In the genomic region with DNA sequence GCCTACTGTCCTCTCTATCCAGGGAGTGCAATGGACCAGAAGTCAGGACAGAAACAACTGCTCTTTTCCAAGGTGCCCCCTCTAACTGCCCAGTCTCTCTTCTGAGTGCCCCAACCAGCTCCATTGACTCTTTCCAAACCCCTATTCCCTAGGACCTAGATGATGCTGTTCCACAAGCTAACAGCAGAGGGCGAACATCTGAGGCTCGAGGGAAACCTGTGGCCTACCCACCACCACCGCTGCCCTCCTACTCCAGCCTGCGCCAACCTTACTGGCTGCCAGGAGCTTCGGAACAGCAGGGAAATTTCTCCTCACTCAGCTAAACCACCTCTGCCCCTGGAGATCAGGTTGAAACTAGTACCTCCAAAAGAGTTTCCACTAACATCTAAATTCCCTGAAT, we compare ENCODE assay signal across 8 mouse cellular contexts. TPM values are rescaled to one million over a fixed set of nuclear protein-coding genes. Genes with fewer than 3 reads are reported as not detected.
DNase-seq lines count a peak whose midpoint lies in the region; ATAC-seq and TF ChIP-seq lines count a peak whose summit lies in the region.

No protein-coding gene starts in this region.

- H3K4me1 ChIP-seq in embryonic facial prominence, embryonic 10.5 days: peaks cover 44% of the 10 kb centered on the region
- peaks cover 14% of the 10 kb centered on the region for H3K4me1 ChIP-seq in lung, embryonic 14.5 days (ENCODE audit: insufficient read depth)

- H3K27ac ChIP-seq in embryonic facial prominence, embryonic 10.5 days (replicated peaks): no peak overlapping the region
- H3K27ac ChIP-seq in lung, embryonic 14.5 days (ENCODE audit: low read depth): no peak overlapping the region

- DNase-seq in gastrocnemius, adult 18-20 months (ENCODE audit: low spot score): peak; percentile 54
- no peak for DNase-seq in gastrocnemius, postnatal 25 days
- DNase-seq in adrenal gland, postnatal 25 days: peak; percentile 63
- peak; percentile 76 for DNase-seq in embryonic facial prominence, embryonic 10.5 days (ENCODE audit: low spot score)
- peak; percentile 71 to 82 for DNase-seq in heart, postnatal 10 days
- DNase-seq in kidney, postnatal 36 days: peak; percentile 65 to 86
- DNase-seq in lung, embryonic 14.5 days: peak; percentile 87
- DNase-seq in retina, postnatal 1 day: peak; percentile 86

- ATAC-seq in lung, embryonic 14.5 days (ENCODE audit: insufficient read depth): 0 out of 2 replicates have a peak, but pooled peaks have one; percentile 59

- no peak overlapping the region for H3K4me2 ChIP-seq in lung, embryonic 14.5 days

- H3K9me3 ChIP-seq in embryonic facial prominence, embryonic 10.5 days: no peaks in the 10 kb centered on the region
- H3K9me3 ChIP-seq in lung, embryonic 14.5 days (ENCODE audit: low read depth, low read length): no peaks in the 10 kb centered on the region

- H3K9ac ChIP-seq in lung, embryonic 14.5 days: no peak overlapping the region

- 29% methylated on average over 5 of the region's 5 CpGs for WGBS in embryonic facial prominence, embryonic 10.5 days
- 16% methylated on average over 5 of the region's 5 CpGs for WGBS in lung, embryonic 14.5 days

- intact Hi-C loops in heart, postnatal 10 days (cut with DNase I): no loop called here

- peaks cover 73% of the 10 kb centered on the region for H3K36me3 ChIP-seq in embryonic facial prominence, embryonic 10.5 days (replicated peaks)
- H3K36me3 ChIP-seq in lung, embryonic 14.5 days (ENCODE audit: insufficient read depth): peaks cover 58% of the 10 kb centered on the region

- no peaks in the 10 kb centered on the region for H3K27me3 ChIP-seq in embryonic facial prominence, embryonic 10.5 days (replicated peaks; ENCODE audit: low read depth, poor library complexity, severe bottlenecking)
- H3K27me3 ChIP-seq in lung, embryonic 14.5 days (ENCODE audit: insufficient read depth, low read length): no peaks in the 10 kb centered on the region

- TF ChIP-seq CTCF in lung, embryonic 14.5 days (IDR thresholded peaks at IDR 0.05; ENCODE audit: low read depth): peak; percentile 79

- H3K4me3 ChIP-seq in embryonic facial prominence, embryonic 10.5 days: no peak overlapping the region
- no peak overlapping the region for H3K4me3 ChIP-seq in lung, embryonic 14.5 days (ENCODE audit: low read depth, low read length)

RNA-seq across cellular contexts. Expression of a gene that starts 16.2 kb away (rescaled TPM):
- under 1 TPM; 0.34 to 0.55 TPM for total RNA-seq in gastrocnemius, adult 18-20 months (2021)
- total RNA-seq in gastrocnemius, postnatal 25 days (2021): under 1 TPM; 0.80 to 1.00 TPM
- total RNA-seq in adrenal gland, postnatal 25 days (2021): 2.8 and 7.4 TPM in 2 replicates
- polyA plus RNA-seq in embryonic facial prominence, embryonic 10.5 days (2016; fragmentation: Nextera tagmentation; extraction: Ambion mirVana): 28.3 and 35.3 TPM in 2 replicates
- total RNA-seq in heart, postnatal 10 days (2021): 1 to 10 TPM; 7.5 to 7.6 TPM
- polyA plus RNA-seq in lung, embryonic 14.5 days (2014; fragmentation: Nextera tagmentation; extraction: Ambion mirVana): 17.1 TPM in 2 replicates

RNA-seq across cellular contexts. Expression of a gene that starts 45.3 kb away (rescaled TPM):
- total RNA-seq in gastrocnemius, adult 18-20 months (2021): not detected
- total RNA-seq in gastrocnemius, postnatal 25 days (2021): not detected
- total RNA-seq in adrenal gland, postnatal 25 days (2021): not detected in 2 replicates
- 4.1 and 4.7 TPM in 2 replicates for polyA plus RNA-seq in embryonic facial prominence, embryonic 10.5 days (2016; fragmentation: Nextera tagmentation; extraction: Ambion mirVana)
- not detected for total RNA-seq in heart, postnatal 10 days (2021)
- polyA plus RNA-seq in lung, embryonic 14.5 days (2014; fragmentation: Nextera tagmentation; extraction: Ambion mirVana): not detected in 2 replicates
